Mouse (Mus musculus): ENCODE measurements around the gene Olfr524.

Olfr524 gene

DNA sequence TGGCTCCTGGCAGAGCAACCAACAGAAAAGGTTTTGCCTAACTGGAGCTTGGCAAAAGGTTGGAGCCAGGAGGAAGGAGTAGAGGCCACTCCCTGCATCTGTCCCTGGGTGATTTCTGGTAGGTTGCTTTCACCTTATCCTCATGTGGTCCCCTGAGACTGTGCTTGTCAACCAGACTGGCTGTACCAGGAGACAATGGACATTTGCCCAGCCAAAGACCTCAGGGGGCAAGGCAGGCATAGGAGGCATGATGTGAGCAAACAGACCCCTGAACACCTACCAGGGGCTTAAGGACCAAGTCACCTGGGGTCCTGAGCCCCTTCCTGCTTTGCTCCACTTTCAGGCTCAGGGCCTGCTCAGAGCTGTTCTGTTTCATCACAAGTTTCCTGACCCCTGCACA is at the start of gene Olfr524:
Olfr524 (minus strand) TSS at position 101 of the 400 bp plus-strand sequence.
- DNase-seq (ENCODE audit: low spot score), result no peak

DNA sequence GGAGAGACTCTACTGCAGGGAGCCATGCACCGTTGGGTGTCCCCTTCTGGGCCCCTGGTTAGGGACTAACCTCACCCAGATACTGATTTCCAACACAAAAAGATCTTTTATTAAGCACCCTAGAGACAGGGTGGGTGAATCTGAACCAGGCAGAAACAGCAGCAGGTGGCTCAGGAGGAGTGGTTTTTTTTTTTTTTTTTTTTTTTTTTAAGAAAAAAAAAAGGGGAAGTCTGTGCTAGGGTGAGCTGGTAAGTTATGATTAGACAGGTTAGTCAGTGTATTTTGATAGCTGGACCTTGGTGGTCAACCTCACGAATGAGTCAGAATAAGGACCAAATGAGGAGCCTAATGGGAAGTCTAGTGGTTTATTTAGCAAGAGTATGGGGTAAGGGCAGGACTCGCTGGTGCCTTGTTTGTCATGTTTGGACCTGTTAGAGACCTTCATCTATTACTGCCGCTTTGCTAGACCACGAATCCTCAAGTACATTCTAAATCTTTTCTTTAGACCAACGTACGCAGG is 48.1 kb upstream of the Olfr524 start:
- DNase-seq (ENCODE audit: low spot score), result no peak

DNA sequence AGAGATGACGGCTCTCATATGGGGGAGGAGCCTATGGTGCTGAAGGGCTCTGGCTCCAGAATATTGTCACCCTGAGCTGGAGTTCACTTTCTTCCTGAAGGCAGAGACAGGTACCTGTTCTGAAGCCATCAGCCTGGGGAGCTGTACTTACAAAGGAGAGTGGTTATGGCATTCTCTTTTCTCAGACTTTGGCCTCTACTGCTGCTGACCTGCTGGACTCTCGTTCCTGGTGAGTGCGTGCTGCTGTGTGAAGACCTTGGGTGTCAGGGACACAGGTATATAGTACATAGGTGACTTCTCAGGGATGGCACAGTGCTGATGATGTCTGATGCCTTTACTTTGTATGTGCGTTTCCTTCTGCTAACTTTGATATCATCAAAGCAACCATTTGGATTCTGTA is 41.5 kb upstream of the Olfr524 start, which contains the start of gene 5830411N06Rik:
5830411N06Rik (plus strand) TSS at position 69 of the 400 bp plus-strand sequence.
- no peak for DNase-seq (ENCODE audit: low spot score)

DNA sequence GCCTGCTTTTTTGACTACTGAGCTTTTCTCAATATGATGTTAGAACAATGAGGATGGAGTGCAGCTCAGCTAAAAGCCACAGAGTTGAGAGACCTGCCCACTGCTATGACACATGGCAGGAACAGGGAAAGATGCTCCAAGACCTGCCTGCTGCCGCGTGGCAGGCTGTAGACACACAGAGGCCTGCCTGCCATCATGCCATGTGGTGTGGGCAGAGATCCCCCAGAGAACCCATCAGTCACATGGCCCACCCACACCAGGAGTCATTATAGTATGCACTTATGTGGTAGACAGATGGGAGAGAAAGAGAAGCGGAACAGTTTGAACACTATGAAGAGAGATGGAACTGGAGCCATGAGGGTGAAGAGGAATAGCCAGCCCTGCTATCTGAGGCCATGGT is 27.9 kb upstream of the Olfr524 start:
- no peak for DNase-seq (ENCODE audit: low spot score)

DNA sequence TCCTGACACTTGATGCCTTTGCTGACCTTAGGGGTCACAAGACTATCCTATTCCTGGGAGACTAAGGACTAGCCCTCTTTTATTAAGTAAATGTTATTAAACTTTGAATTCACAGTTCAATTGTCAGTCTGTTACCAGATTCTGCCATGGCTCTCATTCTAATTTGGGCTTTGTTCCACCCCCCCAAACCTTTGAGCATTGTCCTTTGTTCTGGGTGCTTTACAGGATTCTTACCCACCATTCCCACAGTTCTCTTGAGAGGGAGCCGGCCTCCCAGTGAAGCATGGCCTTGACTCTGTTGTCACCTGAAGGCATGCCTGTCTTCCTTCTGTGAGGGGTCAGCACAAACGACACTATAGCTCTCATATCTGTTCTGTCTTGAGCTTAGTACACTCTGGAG is 25.3 kb upstream of the Olfr524 start:
- DNase-seq (ENCODE audit: low spot score), result no peak

DNA sequence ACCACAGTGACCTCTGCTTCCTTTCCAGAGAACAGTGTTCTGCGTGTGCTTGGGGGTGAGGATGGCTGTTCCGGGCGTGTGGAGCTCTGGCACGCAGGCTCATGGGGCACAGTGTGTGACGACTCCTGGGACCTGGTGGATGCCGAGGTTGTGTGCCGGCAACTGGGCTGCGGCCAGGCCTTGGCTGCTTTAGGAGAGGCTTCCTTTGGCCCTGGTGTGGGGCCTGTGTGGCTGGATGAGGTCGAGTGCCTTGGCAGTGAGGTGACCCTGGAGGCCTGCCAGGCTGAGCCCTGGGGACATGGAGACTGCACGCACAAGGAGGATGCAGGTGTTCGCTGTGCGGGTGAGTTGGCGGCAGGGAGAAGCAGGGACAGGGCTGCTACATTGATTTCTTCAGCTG is 22.7 kb upstream of the Olfr524 start:
- DNase-seq (ENCODE audit: low spot score), result no peak

DNA sequence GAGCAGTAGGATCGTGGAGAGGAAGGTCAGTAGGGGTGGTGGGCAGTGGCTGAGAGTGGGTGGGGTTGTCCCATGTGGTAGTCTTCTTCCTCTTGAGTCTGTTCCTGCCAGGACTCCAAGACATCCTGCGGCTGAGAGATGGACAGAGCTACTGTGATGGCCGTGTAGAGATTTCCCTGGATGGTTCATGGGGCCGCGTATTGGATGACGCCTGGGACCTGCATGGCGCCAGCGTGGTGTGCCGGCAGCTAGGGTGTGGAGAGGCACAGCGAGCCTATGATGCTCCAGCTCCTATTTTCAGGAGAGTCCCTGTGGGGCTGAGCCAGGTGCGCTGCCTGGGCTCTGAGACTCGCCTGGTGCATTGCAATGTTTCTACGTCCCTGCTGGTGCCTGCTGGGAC is 18.4 kb upstream of the Olfr524 start:
- DNase-seq (ENCODE audit: low spot score), result no peak

DNA sequence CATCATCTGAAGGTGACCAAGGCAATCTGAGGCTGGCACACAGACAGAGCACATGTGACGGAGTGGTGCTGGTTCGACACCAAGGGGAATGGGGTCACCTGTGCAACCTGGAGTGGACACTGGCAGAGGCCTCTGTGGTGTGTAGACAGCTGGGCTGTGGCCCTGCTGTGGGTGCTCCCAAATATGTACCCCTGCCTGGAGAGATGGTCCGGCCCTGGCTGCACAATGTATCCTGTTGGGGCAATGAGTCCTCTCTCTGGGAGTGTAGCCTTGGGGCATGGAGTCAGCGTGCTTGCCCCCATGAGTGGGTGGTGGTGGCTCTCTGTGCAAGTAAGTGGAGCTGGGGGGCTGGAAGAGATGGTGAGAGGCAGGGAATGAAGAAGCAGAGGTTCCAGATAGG is 14.6 kb upstream of the Olfr524 start:
- no peak for DNase-seq (ENCODE audit: low spot score)

DNA sequence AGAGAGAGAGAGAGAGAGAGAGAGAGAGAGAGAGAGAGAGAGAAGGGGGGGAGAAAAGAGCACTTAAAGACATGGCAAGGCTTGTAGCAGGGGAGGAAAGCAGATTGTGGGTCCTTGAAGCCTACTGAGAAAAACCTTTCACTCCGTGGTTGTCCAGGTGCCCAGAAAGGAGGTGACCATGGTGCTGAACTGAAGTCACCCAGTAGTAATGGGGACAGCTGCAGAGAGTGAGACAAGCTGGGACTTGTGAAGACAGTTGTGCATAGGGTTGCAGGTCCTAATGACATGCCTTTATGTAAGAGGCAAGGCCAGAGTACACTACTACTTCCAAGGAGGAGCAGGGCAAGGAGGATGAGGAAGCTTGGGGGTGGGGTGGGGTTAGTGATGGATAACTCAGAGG is 13.5 kb upstream of the Olfr524 start:
- no peak for DNase-seq (ENCODE audit: low spot score)

DNA sequence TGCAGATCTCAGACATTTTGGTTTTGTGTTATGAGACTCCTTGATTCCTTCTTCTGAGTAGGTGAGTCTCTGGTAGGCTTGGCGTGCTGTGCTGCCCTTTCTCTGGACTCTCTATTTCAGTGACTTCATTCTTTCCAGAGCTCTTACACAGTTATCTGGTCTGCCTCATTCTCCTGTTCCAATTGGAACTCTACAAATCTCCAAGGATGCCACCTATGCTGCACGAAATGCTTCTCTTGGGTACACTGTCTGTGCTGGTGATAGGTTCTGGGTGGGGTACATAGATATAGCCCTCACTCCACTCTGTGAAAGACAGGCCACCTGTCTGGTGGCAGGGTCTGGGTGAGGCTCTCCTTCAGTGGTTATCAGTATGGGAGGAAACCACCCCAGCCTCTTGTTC is 12.2 kb upstream of the Olfr524 start, which contains the start of gene Cd163l1:
Cd163l1 (plus strand) TSS at position 301 of the 400 bp plus-strand sequence.
- no peak for DNase-seq (ENCODE audit: low spot score)

DNA sequence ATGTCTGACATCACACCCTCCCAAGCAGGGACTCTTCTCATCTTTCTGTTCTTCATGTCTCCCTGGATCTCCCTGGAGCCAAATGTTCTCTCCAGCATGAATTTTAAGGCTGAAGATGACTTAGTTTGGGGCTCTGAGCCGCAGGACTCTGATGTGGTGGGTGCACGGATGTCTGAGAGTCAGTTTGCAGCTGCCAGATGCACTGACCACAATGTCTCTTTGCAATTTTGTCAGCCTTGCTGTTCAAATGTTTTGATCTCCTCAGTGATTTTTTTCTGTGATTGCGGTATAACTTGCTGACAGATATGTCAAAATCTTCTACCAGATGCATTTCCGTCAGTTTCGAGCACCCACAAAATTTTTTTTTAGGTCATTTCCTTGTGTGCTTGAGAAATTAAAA is 8.1 kb upstream of the Olfr524 start:
- DNase-seq (ENCODE audit: low spot score), result no peak

DNA sequence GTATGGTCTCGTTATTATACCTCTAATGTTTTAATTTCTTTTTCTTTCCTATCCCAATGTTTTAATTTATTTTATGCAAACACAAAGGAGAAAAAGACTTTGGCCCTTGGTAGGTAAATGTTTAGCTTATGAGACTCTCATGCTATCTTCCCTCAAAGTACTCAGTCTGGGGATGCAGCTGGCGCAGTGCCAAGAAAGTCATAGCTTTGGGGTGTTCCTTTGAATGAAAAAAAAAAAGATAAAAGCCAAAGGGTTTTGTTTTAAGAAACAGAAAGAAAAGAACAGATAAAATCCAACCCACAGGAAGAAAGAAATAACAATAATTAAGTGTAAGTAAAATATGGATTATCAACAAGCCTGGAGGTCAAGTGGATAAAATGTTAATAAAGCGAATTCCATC is 2.9 kb upstream of the Olfr524 start:
- no peak for DNase-seq (ENCODE audit: low spot score)

DNA sequence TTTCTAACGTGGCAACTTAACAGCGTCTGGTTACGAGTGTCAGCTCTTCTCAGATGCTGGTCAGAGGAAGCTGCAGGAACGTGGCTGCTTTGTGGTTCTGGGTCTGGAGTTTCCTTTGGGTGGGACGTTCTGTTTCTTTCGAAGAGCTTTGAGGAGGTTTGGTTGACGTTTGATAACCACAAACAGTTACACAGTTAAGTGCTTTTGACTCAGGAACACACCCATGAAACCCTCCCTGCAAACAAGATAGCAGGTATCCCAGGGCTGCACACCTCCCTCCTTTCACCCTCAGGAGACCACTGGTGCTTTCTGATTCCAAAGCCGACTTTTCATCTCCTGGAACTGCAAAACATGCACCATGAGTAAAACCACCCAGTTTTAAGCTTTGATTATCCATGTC is 2.4 kb upstream of the Olfr524 start:
- no peak for DNase-seq (ENCODE audit: low spot score)

DNA sequence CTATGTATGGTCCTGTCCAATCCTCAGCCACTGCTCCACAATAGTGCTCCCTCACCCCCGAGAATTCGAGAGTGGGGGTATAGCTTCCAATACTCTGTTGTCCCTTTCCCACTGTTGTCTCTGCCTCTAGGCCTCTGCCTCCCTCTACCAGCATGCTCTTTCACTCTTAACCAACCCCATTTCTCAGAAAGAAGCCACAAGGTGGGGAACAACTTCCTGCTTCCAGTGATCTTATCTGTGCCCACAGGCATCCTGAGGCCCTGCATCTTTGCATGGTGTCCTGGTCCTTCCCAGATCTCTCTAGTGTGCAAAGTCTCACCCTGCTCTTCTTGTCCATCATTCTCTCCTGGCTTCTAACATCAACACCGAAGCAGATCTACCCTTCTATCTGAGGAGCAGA is 1.1 kb upstream of the Olfr524 start:
- DNase-seq (ENCODE audit: low spot score), result no peak

DNA sequence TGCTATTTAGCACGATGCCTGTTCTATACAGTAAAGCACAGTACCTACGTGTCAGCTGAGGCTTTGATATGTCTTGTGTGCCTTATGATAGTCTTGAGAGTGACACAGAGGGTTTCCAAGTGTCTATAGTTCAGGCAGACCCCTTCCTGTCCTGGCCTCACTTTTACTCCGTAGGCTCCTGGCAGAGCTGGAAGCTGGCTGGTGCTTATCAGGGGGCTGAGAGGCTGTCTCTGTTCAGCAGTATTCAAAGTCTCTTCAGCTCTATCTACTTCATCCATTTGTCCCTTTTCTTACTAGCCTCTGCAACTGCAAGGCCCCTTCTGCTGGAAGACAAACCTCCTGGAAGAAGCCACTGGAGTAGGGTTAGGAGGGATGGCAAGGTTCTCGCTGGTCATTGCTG is 4.7 kb downstream of the Olfr524 start:
- no peak for DNase-seq (ENCODE audit: low spot score)

DNA sequence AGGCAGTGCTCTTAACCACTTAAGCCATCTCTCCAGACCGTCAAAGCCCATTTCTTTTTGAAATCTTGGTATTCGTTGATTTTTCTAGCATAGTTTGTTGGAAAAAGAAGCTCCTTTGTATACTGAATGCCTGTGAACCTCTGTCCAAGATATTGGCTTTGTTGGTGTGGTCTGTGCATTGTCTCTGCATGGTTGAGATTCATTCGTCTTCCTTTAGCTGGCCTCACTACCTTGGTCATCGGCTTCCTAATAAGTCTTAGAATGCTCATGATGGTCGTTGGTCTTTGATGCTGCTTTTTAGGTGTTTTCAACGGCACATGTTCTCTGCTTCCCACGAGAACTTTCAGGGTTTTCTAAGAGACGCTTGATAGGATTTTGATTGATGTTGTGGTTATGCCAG is 9.8 kb downstream of the Olfr524 start:
- no peak for DNase-seq (ENCODE audit: low spot score)

DNA sequence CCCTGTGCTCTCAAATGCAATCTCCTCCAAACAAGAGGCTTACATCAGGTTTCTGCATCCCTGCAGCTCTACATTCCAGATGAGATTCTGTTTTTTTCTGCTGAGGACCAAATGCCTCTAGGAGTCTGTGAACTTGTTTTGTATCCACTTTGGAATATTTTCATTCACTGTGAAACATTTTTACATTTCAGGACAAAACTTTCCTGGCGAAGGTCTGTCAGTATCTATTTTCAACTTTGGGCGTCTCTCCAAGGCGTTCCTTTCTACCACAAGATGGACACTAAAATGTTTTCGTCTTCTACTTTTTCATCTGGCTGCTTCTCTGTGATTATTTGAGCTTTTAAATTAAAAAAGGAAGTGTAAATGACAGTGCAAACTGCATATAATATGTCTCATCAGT is 11.7 kb downstream of the Olfr524 start:
- DNase-seq (ENCODE audit: low spot score), result no peak

DNA sequence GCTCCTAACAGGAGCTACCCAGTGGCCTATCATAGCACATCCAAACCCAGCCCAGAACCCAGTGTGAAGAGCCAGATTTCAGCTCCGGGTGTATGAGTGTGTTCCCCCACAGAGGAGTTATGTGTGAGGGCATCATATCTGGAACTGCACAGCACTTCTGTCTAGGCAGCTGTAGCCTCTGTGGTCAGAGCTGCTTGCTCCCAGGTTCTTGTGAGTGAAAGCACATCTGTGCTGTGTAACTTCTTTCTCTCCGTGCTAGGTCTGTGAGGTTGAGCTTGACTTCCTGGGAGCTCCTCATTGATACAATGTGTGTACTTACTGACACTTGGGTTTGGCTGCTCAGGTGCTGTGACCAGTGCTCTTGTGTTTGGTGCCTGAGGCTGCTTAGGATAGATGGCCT is 12.9 kb downstream of the Olfr524 start:
- no peak for DNase-seq (ENCODE audit: low spot score)

DNA sequence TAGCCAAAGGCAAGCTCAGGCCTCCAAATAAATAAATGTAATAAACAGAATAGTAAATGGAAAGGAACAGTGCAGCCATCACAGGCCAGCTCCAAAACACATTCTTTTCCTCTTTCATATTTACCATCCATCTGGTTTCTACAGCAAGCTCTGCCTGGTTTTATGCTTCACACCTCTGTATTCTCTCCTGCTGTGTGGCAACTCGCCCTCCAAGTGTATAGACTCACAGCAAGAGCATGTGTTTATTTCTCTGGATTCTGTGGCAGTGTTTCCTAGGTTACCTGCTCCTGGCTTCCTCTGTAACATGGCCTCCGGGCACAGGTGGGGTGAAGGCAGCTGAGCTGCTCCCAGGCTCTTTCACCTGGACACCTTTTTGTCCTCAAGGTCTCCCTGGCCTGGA is 13.3 kb downstream of the Olfr524 start:
- no peak for DNase-seq (ENCODE audit: low spot score)

DNA sequence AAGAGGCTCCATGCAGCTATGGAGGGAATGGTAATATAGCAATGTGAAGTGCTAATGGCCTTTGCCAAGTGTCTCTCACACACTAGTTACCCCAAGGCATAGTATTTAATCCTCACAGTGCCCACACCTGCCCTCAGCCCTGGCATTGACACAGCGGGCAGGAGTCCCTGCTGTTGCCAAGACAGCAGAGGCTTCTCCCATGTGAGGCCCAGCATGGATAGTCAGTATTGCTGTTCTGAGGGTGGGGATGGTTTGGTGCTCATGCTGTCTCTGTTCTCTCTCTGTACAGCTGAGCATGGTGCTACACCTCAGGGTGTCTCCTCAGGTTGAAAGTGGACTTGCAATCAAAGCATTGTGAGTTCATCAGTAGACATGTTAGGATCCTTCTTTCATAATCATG is 15.3 kb downstream of the Olfr524 start:
- no peak for DNase-seq (ENCODE audit: low spot score)

DNA sequence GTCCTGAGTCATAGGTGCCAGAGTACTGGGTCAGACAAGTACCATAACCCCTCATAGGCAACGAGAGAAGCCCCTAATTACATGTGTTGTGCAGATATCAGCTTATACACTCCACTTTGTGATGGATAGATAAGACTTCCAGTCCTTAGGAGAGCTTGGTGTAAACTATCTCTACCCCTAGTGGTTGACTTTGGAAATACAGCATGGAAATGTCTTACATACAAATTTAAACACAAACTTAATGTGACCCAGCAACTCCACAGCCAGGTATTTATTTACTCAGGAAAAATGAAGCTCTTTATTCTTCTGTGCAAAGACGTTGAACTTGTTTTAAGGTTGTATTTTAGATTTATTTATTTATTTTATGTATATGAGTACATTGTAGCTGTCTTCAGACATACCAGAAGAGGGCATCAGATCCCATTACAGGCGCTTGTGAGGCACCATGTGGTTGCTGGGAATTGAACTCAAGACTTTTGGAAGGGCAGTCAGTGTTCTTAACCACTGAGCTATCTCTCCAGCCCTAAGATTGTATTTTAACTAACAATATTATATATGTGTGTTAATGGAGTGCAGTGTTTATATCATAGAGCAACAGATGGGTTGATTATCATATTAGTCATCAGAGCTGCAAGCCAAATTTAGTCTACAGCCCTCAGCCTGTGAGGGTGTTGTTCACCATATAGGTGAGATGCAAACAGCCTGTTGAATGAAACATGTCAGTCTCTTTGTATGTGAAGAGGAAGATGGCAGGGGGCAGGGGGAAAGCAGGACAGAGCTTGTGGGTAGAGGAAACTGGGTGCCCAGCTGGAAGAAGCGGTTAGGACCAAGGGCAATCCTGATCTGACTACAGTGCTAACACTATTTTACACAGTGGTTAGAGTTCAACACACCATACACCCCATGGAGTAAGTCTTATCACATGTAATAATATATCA is 17.1 kb downstream of the Olfr524 start:
- DNase-seq (ENCODE audit: low spot score), result no peak

DNA sequence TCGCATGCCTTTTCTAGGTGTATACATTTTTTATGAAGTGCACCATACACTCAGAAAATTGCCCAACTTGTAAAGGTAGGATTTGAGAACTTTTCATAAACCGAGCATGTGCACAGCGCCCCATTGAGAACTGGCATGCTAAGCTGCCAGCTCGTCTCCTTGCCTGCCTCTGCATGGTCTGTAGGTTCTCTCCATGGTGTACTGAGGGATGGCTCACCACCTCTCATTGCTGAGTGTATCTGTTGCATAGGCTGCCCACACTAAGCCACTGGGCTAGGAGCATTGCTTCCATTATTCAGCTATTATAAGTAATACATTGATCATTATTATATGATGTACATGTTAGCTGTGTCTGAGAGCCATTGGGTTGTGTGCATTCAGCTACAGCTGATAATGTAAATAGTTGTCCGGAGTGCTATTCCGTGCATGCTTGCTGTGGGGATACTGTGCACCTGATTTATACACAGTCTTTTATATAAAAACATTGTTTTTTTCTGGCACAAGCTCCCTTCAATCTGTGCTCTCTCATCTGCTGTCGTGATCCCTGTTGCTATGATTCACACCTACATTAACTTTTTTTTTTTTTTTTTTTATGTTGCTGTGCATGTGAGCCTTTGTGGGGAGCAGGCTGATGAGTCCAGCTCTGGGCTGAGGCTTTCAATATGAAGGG is 17.9 kb downstream of the Olfr524 start:
- no peak for DNase-seq (ENCODE audit: low spot score)

All from spleen, adult 12 weeks (tissue).